Mouse (Mus musculus) kidney, postnatal 0 days (tissue): ENCODE measurements around the gene Gtf2a2. TPM values are rescaled to one million over a fixed set of nuclear protein-coding genes. Genes with fewer than 3 reads are reported as not detected.

Source experiments
- ATAC-seq: fragments of 200-750 bp; cut with Nextera tagmentation; replicated peaks from 2 replicates; pipeline ENCODE4 v1.8.0; 2017; ENCODE audit warnings: low read depth, moderate number of reproducible peaks, moderate TSS enrichment, moderate library complexity; ENCODE audit not compliant: low FRiP score
- DNase-seq: peaks from one replicate; pipeline ENCODE4 v3.0.0-alpha.2; 2016; ENCODE audit warnings: low spot score
- H3K27ac ChIP-seq: fragments of 300-500 bp; sonication (generic); 2 replicates; pipeline ENCODE4 v1.5.1; 2014; ENCODE audit warnings: mild to moderate bottlenecking
- H3K27me3 ChIP-seq: fragments of 300-500 bp; sonication (generic); 2 replicates; pipeline ENCODE4 v1.6.1; 2014; ENCODE audit warnings: low read length, mixed read lengths; ENCODE audit not compliant: insufficient read depth
- H3K36me3 ChIP-seq: fragments of 300-500 bp; sonication (generic); 2 replicates; pipeline ENCODE4 v1.6.1; 2014; ENCODE audit warnings: low read length, mixed read lengths; ENCODE audit not compliant: insufficient read depth
- H3K4me1 ChIP-seq: fragments of 300-500 bp; sonication (generic); replicated peaks from 2 replicates; pipeline ENCODE4 v1.6.1; 2014; ENCODE audit warnings: antibody characterized with exemption, low read length, mixed read lengths; ENCODE audit not compliant: insufficient read depth
- H3K4me2 ChIP-seq: fragments of 300-500 bp; sonication (generic); 2 replicates; pipeline ENCODE4 v1.6.1; 2014; ENCODE audit warnings: mild to moderate bottlenecking, low read length, moderate library complexity, mixed read lengths
- H3K4me3 ChIP-seq: fragments of 300-500 bp; sonication (generic); replicated peaks from 2 replicates; pipeline ENCODE4 v1.5.1; 2014; ENCODE audit warnings: low read depth, low read length
- H3K9ac ChIP-seq: fragments of 300-500 bp; sonication (generic); 2 replicates; pipeline ENCODE4 v1.6.1; 2014; ENCODE audit warnings: low read depth, low read length
- H3K9me3 ChIP-seq: fragments of 300-500 bp; sonication (generic); replicated peaks from 2 replicates; pipeline ENCODE4 v1.6.1; 2016; ENCODE audit warnings: low read length, inconsistent platforms, mixed read lengths
- CTCF ChIP-seq: IDR thresholded peaks from 2 replicates; pipeline ENCODE4 v1.5.1; 2016; ENCODE audit warnings: antibody characterized with exemption, low read depth, mild to moderate bottlenecking, moderate library complexity
- WGBS: fragments of 180-500 bp; shearing (Covaris S2); extraction: QIAGEN DNeasy Blood & Tissue Kit; methylation state at CpG from one replicate; pipeline ENCODE4 v1.1.7; 2014; 5-methylcytosine and 5-hydroxymethylcytosine counted together
- polyA plus RNA-seq: library from polyadenylated mRNA; unstranded; fragments of >200 nt; fragmentation: Nextera tagmentation; extraction: Ambion mirVana; gene quantifications from 2 replicates; pipeline ENCODE4 v1.2.1, GENCODE M21; 2015

The Gtf2a2 gene
- polyA plus RNA-seq, 1 experiment from 2014 or later = 210 TPM

DNA sequence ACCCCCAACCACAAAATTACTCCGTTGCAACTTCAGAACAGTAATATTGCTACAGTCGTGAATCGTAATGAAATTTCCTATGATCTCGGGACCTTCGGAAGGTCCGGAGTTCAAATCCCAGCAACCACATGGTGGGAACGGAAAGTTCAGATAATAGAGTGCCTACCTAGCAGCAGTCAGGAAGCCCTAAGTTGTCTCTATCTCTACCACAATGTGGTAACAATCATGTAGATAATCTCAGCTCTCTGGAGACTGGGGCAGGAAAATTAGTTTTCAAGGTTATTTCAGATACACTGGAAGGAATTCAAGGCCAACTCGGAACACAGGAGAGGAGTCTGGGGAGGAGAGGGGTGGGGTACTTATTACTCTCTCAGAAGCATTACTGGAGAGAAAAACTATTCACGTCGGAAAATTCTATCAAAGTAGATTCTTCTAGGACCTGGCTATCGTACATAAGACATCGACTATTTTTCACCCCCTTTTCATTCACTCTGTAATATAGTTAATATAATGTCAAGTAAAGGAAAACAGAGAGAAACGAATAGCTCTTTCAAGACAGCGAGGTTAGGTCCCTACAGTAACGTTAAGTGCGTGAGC lies 23.5 kb upstream of the Gtf2a2 start:
- Histone ChIP-seq H3K27ac (peak overlapping the region; percentile 98), H3K36me3 (no peaks in the 10 kb centered on the region; the same call in 1 of the 2 replicates), H3K4me1 (peaks cover 14% of the 10 kb centered on the region; the same call in 1 of the 2 replicates), H3K4me2 (peak overlapping the region; percentile 59), H3K4me3 (peak overlapping the region; percentile 94), H3K27me3 (no peaks in the 10 kb centered on the region), H3K9ac (peak overlapping the region; percentile 98; the same call in 1 of the 2 replicates), H3K9me3 (no peaks in the 10 kb centered on the region)
- DNase-seq = no peak
- 35% methylated on average over 16 of the region's 16 CpGs for WGBS
- no peak for TF ChIP-seq CTCF
- ATAC-seq = no peak

- Histone ChIP-seq H3K4me1 (peaks cover 14% of the 10 kb centered on the region; the same call in 1 of the 2 replicates), H3K9ac (peak within 1 kb of the TSS; percentile 98), H3K27me3 (no peaks in the 10 kb centered on the region), H3K4me3 (peak within 1 kb of the TSS; percentile 94), H3K9me3 (no peaks in the 10 kb centered on the region), H3K36me3 (no peaks in the 10 kb centered on the region; the same call in 1 of the 2 replicates), H3K27ac (peak within 1 kb of the TSS; percentile 98), H3K4me2 (peak within 1 kb of the TSS; percentile 59)
- under 1% methylated on average over 74 of the region's 76 CpGs for WGBS
- peak; percentile 98 for DNase-seq
- ATAC-seq = peak; percentile 94
- TF ChIP-seq CTCF = no peak
Observed at GRCm38 (mm10) chr9:69989303-69990121, 22.8 kb upstream of the Gtf2a2 start, which contains the start of gene Bnip2. TSS of gene Bnip2 (plus strand) at chr9:69989466.

DNA sequence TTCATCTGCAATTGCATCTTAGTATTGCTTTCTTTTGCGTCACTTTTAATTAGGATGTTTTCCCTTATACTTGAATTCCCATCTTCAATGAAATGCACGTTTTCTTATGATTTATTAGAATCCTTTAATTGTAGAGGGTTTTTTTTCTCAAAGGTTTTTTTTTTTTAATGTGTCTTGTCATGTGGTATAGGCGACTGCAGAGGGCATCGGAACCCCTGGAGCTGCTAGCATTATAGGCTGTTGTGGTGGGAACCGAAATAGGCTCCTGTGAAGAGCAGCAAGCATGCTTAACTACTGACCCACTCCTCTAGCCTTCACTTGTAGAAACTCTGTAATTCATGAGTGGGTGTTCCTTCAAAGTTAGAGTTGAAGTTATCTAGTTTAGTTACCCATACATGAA lies 22.0 kb upstream of the Gtf2a2 start:
- Histone ChIP-seq H3K27me3 (no peaks in the 10 kb centered on the region), H3K27ac (no peak overlapping the region), H3K4me3 (peak overlapping the region; percentile 94), H3K36me3 (peaks cover under 1% of the 10 kb centered on the region; the same call in 1 of the 2 replicates), H3K4me1 (peaks cover 14% of the 10 kb centered on the region; the same call in 1 of the 2 replicates), H3K4me2 (peak overlapping the region; percentile 59), H3K9ac (peak overlapping the region; percentile 98; the same call in 1 of the 2 replicates), H3K9me3 (no peaks in the 10 kb centered on the region)
- TF ChIP-seq CTCF = no peak; the same call in 1 of the 2 replicates
- WGBS = 11% methylated on average over 5 of the region's 5 CpGs
- DNase-seq (peak; percentile 49), ATAC-seq (no peak)

- no peak for ATAC-seq
- TF ChIP-seq CTCF = no peak
- Histone ChIP-seq H3K27me3 (no peaks in the 10 kb centered on the region), H3K4me2 (peak overlapping the region; percentile 16; the same call in 1 of the 2 replicates), H3K4me1 (peaks cover 14% of the 10 kb centered on the region; the same call in 1 of the 2 replicates), H3K27ac (peak overlapping the region; percentile 50; the same call in 1 of the 2 replicates), H3K9ac (0 out of 2 replicates have a peak overlapping the region, but pooled peaks have one; percentile 8), H3K4me3 (no peak overlapping the region), H3K36me3 (peaks cover 13% of the 10 kb centered on the region), H3K9me3 (no peaks in the 10 kb centered on the region)
- no peak for DNase-seq
- 62% methylated on average over 5 of the region's 5 CpGs for WGBS
Observed at GRCm38 (mm10) chr9:69992841-69993277, 19.5 kb upstream of the Gtf2a2 start.

DNA sequence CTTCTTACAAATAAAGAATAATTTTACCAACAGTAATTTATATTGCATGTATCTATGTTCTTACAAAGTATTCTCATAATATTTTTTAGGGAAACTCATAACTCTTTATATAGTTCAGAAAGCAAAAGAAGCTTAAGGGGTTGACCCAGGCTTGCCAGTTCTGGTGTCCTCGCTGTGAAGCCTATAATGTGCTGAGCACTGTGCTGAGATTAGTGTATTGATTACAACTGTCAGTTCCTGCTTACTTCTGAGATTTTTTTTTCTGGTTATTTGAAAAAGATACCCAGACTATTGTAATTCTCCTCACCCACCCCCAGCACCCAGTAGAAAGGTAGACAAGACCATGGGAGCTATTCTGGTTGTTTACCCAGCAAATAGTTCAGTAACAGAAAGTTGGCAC lies 18.9 kb upstream of the Gtf2a2 start:
- no peak for DNase-seq
- no peak for TF ChIP-seq CTCF
- H3K4me2 ChIP-seq = no peak overlapping the region
- H3K4me3 ChIP-seq = no peak overlapping the region
- H3K4me1 ChIP-seq = peaks cover 14% of the 10 kb centered on the region; the same call in 1 of the 2 replicates
- no peaks in the 10 kb centered on the region for H3K9me3 ChIP-seq
- H3K36me3 ChIP-seq = peaks cover 13% of the 10 kb centered on the region
- no peak overlapping the region for H3K9ac ChIP-seq
- WGBS = 66% methylated on average over 1 of the region's 1 CpGs
- no peak for ATAC-seq
- H3K27me3 ChIP-seq = no peaks in the 10 kb centered on the region
- H3K27ac ChIP-seq = no peak overlapping the region

- peaks cover 23% of the 10 kb centered on the region for H3K36me3 ChIP-seq
- no peak overlapping the region for H3K27ac ChIP-seq
- DNase-seq (no peak), ATAC-seq (no peak)
- 91% methylated on average over 5 of the region's 5 CpGs for WGBS
- H3K9me3 ChIP-seq = no peaks in the 10 kb centered on the region
- no peak for TF ChIP-seq CTCF
- peaks cover 14% of the 10 kb centered on the region; the same call in 1 of the 2 replicates for H3K4me1 ChIP-seq
- no peak overlapping the region for H3K4me2 ChIP-seq
- no peaks in the 10 kb centered on the region for H3K27me3 ChIP-seq
- H3K4me3 ChIP-seq = no peak overlapping the region
- no peak overlapping the region for H3K9ac ChIP-seq
Observed at GRCm38 (mm10) chr9:69994547-69994946, 17.8 kb upstream of the Gtf2a2 start.
